Mouse (Mus musculus): Measurements from ENCODE around the gene Zeb2. TPM values are rescaled to one million over a fixed set of nuclear protein-coding genes. Genes with fewer than 3 reads are reported as not detected.

Gene Zeb2
- polyA plus RNA-seq, 2 experiments = 5.7 to 9.9 TPM

- H3K4me1 ChIP-seq (replicated peaks; ENCODE audit: control insufficient read depth in 2 of 2, insufficient read depth in 2 of 2, low read length in 1 of 2) = peaks cover 29 to 48% of the 10 kb centered on the region in 2 experiments
- ATAC-seq (ENCODE audit: insufficient read depth) (0 out of 2 replicates have a peak, but pooled peaks have one; percentile 36), DNase-seq (ENCODE audit: low read depth in 3 of 3, low spot score in 3 of 3) (no peak)
- no peaks in the 10 kb centered on the region for H3K9me3 ChIP-seq (ENCODE audit: control insufficient read depth, low read length)
- peak overlapping the region; percentile 47 for H3K27ac ChIP-seq
- H3K27me3 ChIP-seq (ENCODE audit: control insufficient read depth, insufficient read depth, low read length) = no peaks in the 10 kb centered on the region
- peak overlapping the region; percentile 14 for H3K9ac ChIP-seq (replicated peaks)
- no peak for TF ChIP-seq EP300 (IDR thresholded peaks at IDR 0.05; ENCODE audit: low read depth)
- no peak for TF ChIP-seq CTCF (IDR thresholded peaks at IDR 0.05; ENCODE audit: low read depth)
- peaks cover 6% of the 10 kb centered on the region for H3K36me3 ChIP-seq (replicated peaks; ENCODE audit: control insufficient read depth, insufficient read depth, low read depth)
- 0 out of 4 replicates have a peak overlapping the region, but pooled peaks of 1 of the 2 experiments have one; percentile 9 for H3K4me3 ChIP-seq (ENCODE audit: insufficient read depth in 1 of 2, low read depth in 2 of 2, low read length in 2 of 2)
- peak overlapping the region; percentile 42 for H3K4me2 ChIP-seq (ENCODE audit: low read depth)
- 8% methylated on average over 4 of the region's 4 CpGs for WGBS (ENCODE audit: insufficient replicate concordance)
Measured at GRCm38 (mm10) chr2:45100017-45100416, 17.2 kb downstream of the Zeb2 start.

- H3K4me3 ChIP-seq (ENCODE audit: insufficient read depth in 1 of 2, low read depth in 2 of 2, low read length in 2 of 2) = no peak overlapping the region
- H3K4me2 ChIP-seq (ENCODE audit: low read depth) = no peak overlapping the region
- no peak overlapping the region for H3K27ac ChIP-seq
- H3K27me3 ChIP-seq (ENCODE audit: control insufficient read depth, insufficient read depth, low read length) = no peaks in the 10 kb centered on the region
- ATAC-seq (ENCODE audit: insufficient read depth) = no peak
- peaks cover 27 to 42% of the 10 kb centered on the region in 2 experiments for H3K4me1 ChIP-seq (replicated peaks; ENCODE audit: control insufficient read depth in 2 of 2, insufficient read depth in 2 of 2, low read length in 1 of 2)
- no peaks in the 10 kb centered on the region for H3K9me3 ChIP-seq (ENCODE audit: control insufficient read depth, low read length)
- TF ChIP-seq EP300 (IDR thresholded peaks at IDR 0.05; ENCODE audit: low read depth) (no peak), CTCF (IDR thresholded peaks at IDR 0.05; ENCODE audit: low read depth) (no peak)
- DNase-seq (ENCODE audit: low read depth in 3 of 3, low spot score in 3 of 3) = no peak
- WGBS (ENCODE audit: insufficient replicate concordance) = 56% methylated on average over 4 of the region's 4 CpGs
- peaks cover 6% of the 10 kb centered on the region for H3K36me3 ChIP-seq (replicated peaks; ENCODE audit: control insufficient read depth, insufficient read depth, low read depth)
- H3K9ac ChIP-seq (replicated peaks) = no peak overlapping the region
Measured at GRCm38 (mm10) chr2:45099081-45099480, 18.1 kb downstream of the Zeb2 start.

- Histone ChIP-seq H3K4me2 (ENCODE audit: low read depth) (0 out of 2 replicates have a peak overlapping the region, but pooled peaks have one; percentile 5), H3K4me3 (ENCODE audit: insufficient read depth in 1 of 2, low read depth in 2 of 2, low read length in 2 of 2) (no peak overlapping the region), H3K9ac (replicated peaks) (no peak overlapping the region), H3K36me3 (replicated peaks; ENCODE audit: control insufficient read depth, insufficient read depth, low read depth) (peaks cover 6% of the 10 kb centered on the region), H3K4me1 (replicated peaks; ENCODE audit: control insufficient read depth in 2 of 2, insufficient read depth in 2 of 2, low read length in 1 of 2) (peaks cover 26 to 36% of the 10 kb centered on the region in 2 experiments), H3K27me3 (ENCODE audit: control insufficient read depth, insufficient read depth, low read length) (no peaks in the 10 kb centered on the region), H3K9me3 (ENCODE audit: control insufficient read depth, low read length) (no peaks in the 10 kb centered on the region), H3K27ac (no peak overlapping the region)
- DNase-seq (ENCODE audit: low read depth in 3 of 3, low spot score in 3 of 3) (no peak), ATAC-seq (ENCODE audit: insufficient read depth) (no peak)
- WGBS (ENCODE audit: insufficient replicate concordance) = 12% methylated on average over 5 of the region's 5 CpGs
- TF ChIP-seq CTCF (IDR thresholded peaks at IDR 0.05; ENCODE audit: low read depth) (no peak), EP300 (IDR thresholded peaks at IDR 0.05; ENCODE audit: low read depth) (no peak)
Measured at GRCm38 (mm10) chr2:45097969-45098368, 19.2 kb downstream of the Zeb2 start.

- DNase-seq (ENCODE audit: low read depth in 3 of 3, low spot score in 3 of 3) (no peak), ATAC-seq (ENCODE audit: insufficient read depth) (no peak)
- Histone ChIP-seq H3K4me3 (ENCODE audit: insufficient read depth in 1 of 2, low read depth in 2 of 2, low read length in 2 of 2) (no peak overlapping the region), H3K4me2 (ENCODE audit: low read depth) (no peak overlapping the region), H3K4me1 (replicated peaks; ENCODE audit: control insufficient read depth in 2 of 2, insufficient read depth in 2 of 2, low read length in 1 of 2) (peaks cover 24 to 29% of the 10 kb centered on the region in 2 experiments), H3K36me3 (replicated peaks; ENCODE audit: control insufficient read depth, insufficient read depth, low read depth) (peaks cover 6% of the 10 kb centered on the region), H3K9me3 (ENCODE audit: control insufficient read depth, low read length) (no peaks in the 10 kb centered on the region), H3K9ac (replicated peaks) (no peak overlapping the region), H3K27me3 (ENCODE audit: control insufficient read depth, insufficient read depth, low read length) (no peaks in the 10 kb centered on the region), H3K27ac (no peak overlapping the region)
- WGBS (ENCODE audit: insufficient replicate concordance) = 69% methylated on average over 10 of the region's 10 CpGs
- no peak for TF ChIP-seq EP300 (IDR thresholded peaks at IDR 0.05; ENCODE audit: low read depth)
- no peak for TF ChIP-seq CTCF (IDR thresholded peaks at IDR 0.05; ENCODE audit: low read depth)
Measured at GRCm38 (mm10) chr2:45096638-45097247, 20.5 kb downstream of the Zeb2 start.

- Histone ChIP-seq H3K4me1 (replicated peaks; ENCODE audit: control insufficient read depth in 2 of 2, insufficient read depth in 2 of 2, low read length in 1 of 2) (peaks cover 14 to 22% of the 10 kb centered on the region in 2 experiments), H3K4me3 (ENCODE audit: insufficient read depth in 1 of 2, low read depth in 2 of 2, low read length in 2 of 2) (no peak overlapping the region), H3K9me3 (ENCODE audit: control insufficient read depth, low read length) (no peaks in the 10 kb centered on the region), H3K9ac (replicated peaks) (no peak overlapping the region), H3K27ac (no peak overlapping the region), H3K27me3 (ENCODE audit: control insufficient read depth, insufficient read depth, low read length) (no peaks in the 10 kb centered on the region), H3K4me2 (ENCODE audit: low read depth) (no peak overlapping the region), H3K36me3 (replicated peaks; ENCODE audit: control insufficient read depth, insufficient read depth, low read depth) (peaks cover 6% of the 10 kb centered on the region)
- WGBS (ENCODE audit: insufficient replicate concordance) = 70% methylated on average over 9 of the region's 9 CpGs
- ATAC-seq (ENCODE audit: insufficient read depth) = no peak
- no peak for DNase-seq (ENCODE audit: low read depth in 3 of 3, low spot score in 3 of 3)
- no peak for TF ChIP-seq EP300 (IDR thresholded peaks at IDR 0.05; ENCODE audit: low read depth)
- no peak for TF ChIP-seq CTCF (IDR thresholded peaks at IDR 0.05; ENCODE audit: low read depth)
Measured at GRCm38 (mm10) chr2:45095825-45096224, 21.4 kb downstream of the Zeb2 start.
